Mouse (Mus musculus): Measurements from ENCODE around the gene Rpl36al. TPM values are rescaled to one million over a fixed set of nuclear protein-coding genes. Genes with fewer than 3 reads are reported as not detected.

The Rpl36al gene
- polyA plus RNA-seq, 1 experiment from 2014 or later, result 688 TPM

- peak overlapping the region; percentile 99 for H3K4me3 ChIP-seq (replicated peaks; ENCODE audit: low read length)
- peak overlapping the region; percentile 94 for H3K9ac ChIP-seq (ENCODE audit: low read length)
- peak overlapping the region; percentile 97 for H3K4me2 ChIP-seq (ENCODE audit: low read depth, low read length)
- H3K27ac ChIP-seq (ENCODE audit: low read length), result peak overlapping the region; percentile 89
- peaks cover 19% of the 10 kb centered on the region for H3K4me1 ChIP-seq (ENCODE audit: control insufficient read depth, insufficient read depth, low read length)
- no peaks in the 10 kb centered on the region for H3K9me3 ChIP-seq (replicated peaks; ENCODE audit: control insufficient read depth, low read length)
- no peaks in the 10 kb centered on the region for H3K27me3 ChIP-seq (ENCODE audit: control insufficient read depth, insufficient read depth, low read length)
- under 1% methylated on average over 94 of the region's 94 CpGs for WGBS
- ATAC-seq (ENCODE audit: insufficient read depth, low FRiP score), result peak; percentile 73
- no peaks in the 10 kb centered on the region for H3K36me3 ChIP-seq (ENCODE audit: control insufficient read depth, insufficient read depth, low read length)
These were observed 13.7 kb upstream of the Rpl36al start for GRCm38 (mm10) chr12:69197378-69198163.

- Histone ChIP-seq H3K9ac (ENCODE audit: low read length) (peak within 1 kb of the TSS; percentile 94), H3K27me3 (ENCODE audit: control insufficient read depth, insufficient read depth, low read length) (no peaks in the 10 kb centered on the region), H3K4me1 (ENCODE audit: control insufficient read depth, insufficient read depth, low read length) (peaks cover 19% of the 10 kb centered on the region), H3K4me3 (replicated peaks; ENCODE audit: low read length) (peak within 1 kb of the TSS; percentile 99), H3K27ac (ENCODE audit: low read length) (peak within 1 kb of the TSS; percentile 89), H3K9me3 (replicated peaks; ENCODE audit: control insufficient read depth, low read length) (no peaks in the 10 kb centered on the region), H3K36me3 (ENCODE audit: control insufficient read depth, insufficient read depth, low read length) (0 out of 2 replicates have a peak, but pooled peaks cover 3% of the 10 kb centered on the region), H3K4me2 (ENCODE audit: low read depth, low read length) (peak within 1 kb of the TSS; percentile 97)
- WGBS, result under 1% methylated on average over 75 of the region's 75 CpGs
- peak; percentile 81 for ATAC-seq (ENCODE audit: insufficient read depth, low FRiP score)
These were observed 12.8 kb upstream of the Rpl36al start, which contains the start of gene Gm49383 for GRCm38 (mm10) chr12:69196444-69197377. Gm49383 (minus strand) TSS chr12:69197104.

GRCm38 (mm10) chr12:69192637-69193036 lies 8.8 kb upstream of the Rpl36al start:
- Histone ChIP-seq H3K9ac (ENCODE audit: low read length) (no peak overlapping the region), H3K4me3 (replicated peaks; ENCODE audit: low read length) (no peak overlapping the region), H3K36me3 (ENCODE audit: control insufficient read depth, insufficient read depth, low read length) (peaks cover 14% of the 10 kb centered on the region), H3K9me3 (replicated peaks; ENCODE audit: control insufficient read depth, low read length) (no peaks in the 10 kb centered on the region), H3K4me1 (ENCODE audit: control insufficient read depth, insufficient read depth, low read length) (peaks cover 4% of the 10 kb centered on the region; the same call in 1 of the 2 replicates), H3K27me3 (ENCODE audit: control insufficient read depth, insufficient read depth, low read length) (no peaks in the 10 kb centered on the region), H3K4me2 (ENCODE audit: low read depth, low read length) (no peak overlapping the region), H3K27ac (ENCODE audit: low read length) (no peak overlapping the region)
- ATAC-seq (ENCODE audit: insufficient read depth, low FRiP score), result no peak
- WGBS, result 93% methylated on average over 2 of the region's 2 CpGs

GRCm38 (mm10) chr12:69191396-69191795 lies 7.5 kb upstream of the Rpl36al start:
- Histone ChIP-seq H3K36me3 (ENCODE audit: control insufficient read depth, insufficient read depth, low read length) (peaks cover 14% of the 10 kb centered on the region), H3K27me3 (ENCODE audit: control insufficient read depth, insufficient read depth, low read length) (no peaks in the 10 kb centered on the region), H3K4me3 (replicated peaks; ENCODE audit: low read length) (no peak overlapping the region), H3K9ac (ENCODE audit: low read length) (no peak overlapping the region), H3K9me3 (replicated peaks; ENCODE audit: control insufficient read depth, low read length) (no peaks in the 10 kb centered on the region), H3K4me2 (ENCODE audit: low read depth, low read length) (no peak overlapping the region), H3K27ac (ENCODE audit: low read length) (no peak overlapping the region), H3K4me1 (ENCODE audit: control insufficient read depth, insufficient read depth, low read length) (peaks cover 12% of the 10 kb centered on the region)
- no peak for ATAC-seq (ENCODE audit: insufficient read depth, low FRiP score)
- WGBS, result 92% methylated on average over 5 of the region's 5 CpGs

GRCm38 (mm10) chr12:69190522-69190921 lies 6.6 kb upstream of the Rpl36al start:
- 98% methylated on average over 1 of the region's 1 CpGs for WGBS
- Histone ChIP-seq H3K27me3 (ENCODE audit: control insufficient read depth, insufficient read depth, low read length) (no peaks in the 10 kb centered on the region), H3K4me1 (ENCODE audit: control insufficient read depth, insufficient read depth, low read length) (peaks cover 11% of the 10 kb centered on the region), H3K9me3 (replicated peaks; ENCODE audit: control insufficient read depth, low read length) (no peaks in the 10 kb centered on the region), H3K4me3 (replicated peaks; ENCODE audit: low read length) (no peak overlapping the region), H3K36me3 (ENCODE audit: control insufficient read depth, insufficient read depth, low read length) (peaks cover 14% of the 10 kb centered on the region), H3K27ac (ENCODE audit: low read length) (no peak overlapping the region), H3K9ac (ENCODE audit: low read length) (no peak overlapping the region), H3K4me2 (ENCODE audit: low read depth, low read length) (no peak overlapping the region)
- no peak; the same call in 1 of the 2 replicates for ATAC-seq (ENCODE audit: insufficient read depth, low FRiP score)

GRCm38 (mm10) chr12:69190074-69190473 lies 6.2 kb upstream of the Rpl36al start:
- H3K9me3 ChIP-seq (replicated peaks; ENCODE audit: control insufficient read depth, low read length), result no peaks in the 10 kb centered on the region
- no peak overlapping the region for H3K9ac ChIP-seq (ENCODE audit: low read length)
- no peak overlapping the region for H3K4me2 ChIP-seq (ENCODE audit: low read depth, low read length)
- 86% methylated on average over 9 of the region's 9 CpGs for WGBS
- H3K4me3 ChIP-seq (replicated peaks; ENCODE audit: low read length), result no peak overlapping the region
- H3K27me3 ChIP-seq (ENCODE audit: control insufficient read depth, insufficient read depth, low read length), result no peaks in the 10 kb centered on the region
- ATAC-seq (ENCODE audit: insufficient read depth, low FRiP score), result no peak
- peaks cover 14% of the 10 kb centered on the region for H3K36me3 ChIP-seq (ENCODE audit: control insufficient read depth, insufficient read depth, low read length)
- peaks cover 15% of the 10 kb centered on the region for H3K4me1 ChIP-seq (ENCODE audit: control insufficient read depth, insufficient read depth, low read length)
- H3K27ac ChIP-seq (ENCODE audit: low read length), result no peak overlapping the region

- no peaks in the 10 kb centered on the region for H3K27me3 ChIP-seq (ENCODE audit: control insufficient read depth, insufficient read depth, low read length)
- H3K4me1 ChIP-seq (ENCODE audit: control insufficient read depth, insufficient read depth, low read length), result peaks cover 15% of the 10 kb centered on the region
- H3K4me2 ChIP-seq (ENCODE audit: low read depth, low read length), result peak overlapping the region; percentile 38
- no peak overlapping the region for H3K4me3 ChIP-seq (replicated peaks; ENCODE audit: low read length)
- 51% methylated on average over 5 of the region's 5 CpGs for WGBS
- no peaks in the 10 kb centered on the region for H3K9me3 ChIP-seq (replicated peaks; ENCODE audit: control insufficient read depth, low read length)
- no peak for ATAC-seq (ENCODE audit: insufficient read depth, low FRiP score)
- peaks cover 12% of the 10 kb centered on the region for H3K36me3 ChIP-seq (ENCODE audit: control insufficient read depth, insufficient read depth, low read length)
- H3K27ac ChIP-seq (ENCODE audit: low read length), result no peak overlapping the region
- peak overlapping the region; percentile 50; the same call in 1 of the 2 replicates for H3K9ac ChIP-seq (ENCODE audit: low read length)
These were observed 3.1 kb upstream of the Rpl36al start for GRCm38 (mm10) chr12:69186811-69187471.

- Histone ChIP-seq H3K27me3 (ENCODE audit: control insufficient read depth, insufficient read depth, low read length) (no peaks in the 10 kb centered on the region), H3K4me2 (ENCODE audit: low read depth, low read length) (peak overlapping the region; percentile 96), H3K36me3 (ENCODE audit: control insufficient read depth, insufficient read depth, low read length) (peaks cover 12% of the 10 kb centered on the region), H3K4me3 (replicated peaks; ENCODE audit: low read length) (peak overlapping the region; percentile 96), H3K27ac (ENCODE audit: low read length) (no peak overlapping the region), H3K9ac (ENCODE audit: low read length) (peak overlapping the region; percentile 92), H3K4me1 (ENCODE audit: control insufficient read depth, insufficient read depth, low read length) (peaks cover 15% of the 10 kb centered on the region), H3K9me3 (replicated peaks; ENCODE audit: control insufficient read depth, low read length) (no peaks in the 10 kb centered on the region)
- no peak for ATAC-seq (ENCODE audit: insufficient read depth, low FRiP score)
- WGBS, result 74% methylated on average over 7 of the region's 7 CpGs
These were observed 1.5 kb upstream of the Rpl36al start for GRCm38 (mm10) chr12:69185371-69185770.
